Mouse (Mus musculus): ENCODE data around the gene Pum2. TPM values are rescaled to one million over a fixed set of nuclear protein-coding genes. Genes with fewer than 3 reads are reported as not detected.
A peak's percentile ranks its signal among the peaks of the same experiment; 100 is the strongest.
"Not testable (repeated sequence)": the region's sequence is repeated elsewhere in the genome, so short reads cannot be mapped to it uniquely, and the experiment has no call there.

The Pum2 gene
- polyA plus RNA-seq, 1 experiment from 2014 or later: 42.1 TPM

GRCm38 (mm10) chr12:8676341-8676740, 2.4 kb downstream of the Pum2 start:
- H3K9ac ChIP-seq (ENCODE audit: low read length): peak overlapping the region; percentile 35; the same call in 1 of the 2 replicates

DNA sequence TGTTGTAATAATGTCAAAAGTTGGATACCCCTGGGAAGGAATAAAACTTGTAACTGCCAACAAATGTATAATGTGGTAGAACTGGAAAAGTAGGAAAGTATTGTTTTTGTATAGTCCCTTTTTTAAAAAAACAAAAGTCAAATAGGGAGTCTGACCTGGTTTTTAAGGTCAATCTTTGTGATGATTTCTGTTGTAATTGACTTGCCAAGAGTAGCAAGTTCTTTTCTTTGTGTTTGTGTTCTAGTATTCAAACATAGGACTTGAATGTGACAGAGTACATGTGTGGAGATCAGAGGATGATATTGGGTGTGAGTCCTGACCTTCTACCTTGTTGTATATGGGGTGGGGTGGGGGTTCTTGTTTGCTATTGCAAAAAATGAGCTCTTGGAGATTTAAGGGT, 4.0 kb downstream of the Pum2 start:
- H3K9me3 ChIP-seq (ENCODE audit: control insufficient read depth, low read length): no peaks in the 10 kb centered on the region
- peaks cover 18% of the 10 kb centered on the region for H3K4me1 ChIP-seq (replicated peaks; ENCODE audit: control insufficient read depth, insufficient read depth, low read length)
- no peak overlapping the region for H3K4me3 ChIP-seq (ENCODE audit: low read length)
- no peak overlapping the region for H3K9ac ChIP-seq (ENCODE audit: low read length)
- no peaks in the 10 kb centered on the region for H3K27me3 ChIP-seq (ENCODE audit: control insufficient read depth, insufficient read depth, low read depth, low read length)
- no peak for ATAC-seq (ENCODE audit: low read depth)
- H3K4me2 ChIP-seq (ENCODE audit: low read depth, low read length): no peak overlapping the region
- H3K27ac ChIP-seq (ENCODE audit: low read length): no peak overlapping the region
- 0 out of 2 replicates have a peak, but pooled peaks cover 2% of the 10 kb centered on the region for H3K36me3 ChIP-seq (ENCODE audit: control insufficient read depth, insufficient read depth, low read length)

More at GRCm38 (mm10) chr12:8676341-8676740, 2.4 kb downstream of the Pum2 start:
- Histone ChIP-seq H3K36me3 (ENCODE audit: control insufficient read depth, insufficient read depth, low read length) (0 out of 2 replicates have a peak, but pooled peaks cover 2% of the 10 kb centered on the region), H3K4me3 (ENCODE audit: low read length) (peak overlapping the region; percentile 33; the same call in 1 of the 2 replicates), H3K27me3 (ENCODE audit: control insufficient read depth, insufficient read depth, low read depth, low read length) (no peaks in the 10 kb centered on the region), H3K27ac (ENCODE audit: low read length) (no peak overlapping the region), H3K9me3 (ENCODE audit: control insufficient read depth, low read length) (no peaks in the 10 kb centered on the region), H3K4me2 (ENCODE audit: low read depth, low read length) (peak overlapping the region; percentile 49), H3K4me1 (replicated peaks; ENCODE audit: control insufficient read depth, insufficient read depth, low read length) (peaks cover 18% of the 10 kb centered on the region)
- ATAC-seq (ENCODE audit: low read depth): no peak
- 51% methylated on average over 6 of the region's 6 CpGs for WGBS

- H3K4me1 ChIP-seq (replicated peaks; ENCODE audit: control insufficient read depth, insufficient read depth, low read length): no peaks in the 10 kb centered on the region
- H3K9me3 ChIP-seq (ENCODE audit: control insufficient read depth, low read length): no peaks in the 10 kb centered on the region
- H3K27ac ChIP-seq (ENCODE audit: low read length): no peak overlapping the region
- H3K9ac ChIP-seq (ENCODE audit: low read length): no peak overlapping the region
- no peak overlapping the region for H3K4me3 ChIP-seq (ENCODE audit: low read length)
- 80% methylated on average over 1 of the region's 1 CpGs for WGBS
- no peak for ATAC-seq (ENCODE audit: low read depth)
- no peaks in the 10 kb centered on the region for H3K27me3 ChIP-seq (ENCODE audit: control insufficient read depth, insufficient read depth, low read depth, low read length)
- no peak overlapping the region for H3K4me2 ChIP-seq (ENCODE audit: low read depth, low read length)
- 0 out of 2 replicates have a peak, but pooled peaks cover 2% of the 10 kb centered on the region for H3K36me3 ChIP-seq (ENCODE audit: control insufficient read depth, insufficient read depth, low read length)
These were observed 10.3 kb downstream of the Pum2 start for GRCm38 (mm10) chr12:8684200-8684599.

GRCm38 (mm10) chr12:8685036-8685435, 11.1 kb downstream of the Pum2 start:
- no peaks in the 10 kb centered on the region for H3K9me3 ChIP-seq (ENCODE audit: control insufficient read depth, low read length)
- no peak for ATAC-seq (ENCODE audit: low read depth)
- no peaks in the 10 kb centered on the region for H3K27me3 ChIP-seq (ENCODE audit: control insufficient read depth, insufficient read depth, low read depth, low read length)
- no peak overlapping the region for H3K9ac ChIP-seq (ENCODE audit: low read length)
- no peaks in the 10 kb centered on the region for H3K36me3 ChIP-seq (ENCODE audit: control insufficient read depth, insufficient read depth, low read length)
- H3K27ac ChIP-seq (ENCODE audit: low read length): no peak overlapping the region
- H3K4me2 ChIP-seq (ENCODE audit: low read depth, low read length): no peak overlapping the region
- WGBS: 90% methylated on average over 3 of the region's 3 CpGs
- no peaks in the 10 kb centered on the region for H3K4me1 ChIP-seq (replicated peaks; ENCODE audit: control insufficient read depth, insufficient read depth, low read length)
- no peak overlapping the region for H3K4me3 ChIP-seq (ENCODE audit: low read length)

GRCm38 (mm10) chr12:8689882-8690281, 15.9 kb downstream of the Pum2 start:
- not testable (repeated sequence) for ATAC-seq (ENCODE audit: low read depth); H3K36me3 ChIP-seq (ENCODE audit: control insufficient read depth, insufficient read depth, low read length); H3K9me3 ChIP-seq (ENCODE audit: control insufficient read depth, low read length); H3K4me1 ChIP-seq (replicated peaks; ENCODE audit: control insufficient read depth, insufficient read depth, low read length); H3K4me3 ChIP-seq (ENCODE audit: low read length); H3K27ac ChIP-seq (ENCODE audit: low read length); H3K4me2 ChIP-seq (ENCODE audit: low read depth, low read length); H3K27me3 ChIP-seq (ENCODE audit: control insufficient read depth, insufficient read depth, low read depth, low read length); H3K9ac ChIP-seq (ENCODE audit: low read length)
- WGBS: 93% methylated on average over 3 of the region's 3 CpGs

GRCm38 (mm10) chr12:8698895-8699294, 25.0 kb downstream of the Pum2 start:
- Histone ChIP-seq H3K4me1 (replicated peaks; ENCODE audit: control insufficient read depth, insufficient read depth, low read length) (no peaks in the 10 kb centered on the region), H3K9me3 (ENCODE audit: control insufficient read depth, low read length) (no peaks in the 10 kb centered on the region), H3K4me2 (ENCODE audit: low read depth, low read length) (no peak overlapping the region), H3K27ac (ENCODE audit: low read length) (no peak overlapping the region), H3K27me3 (ENCODE audit: control insufficient read depth, insufficient read depth, low read depth, low read length) (no peaks in the 10 kb centered on the region), H3K36me3 (ENCODE audit: control insufficient read depth, insufficient read depth, low read length) (peaks cover 3% of the 10 kb centered on the region; the same call in 1 of the 2 replicates), H3K9ac (ENCODE audit: low read length) (no peak overlapping the region), H3K4me3 (ENCODE audit: low read length) (no peak overlapping the region)
- WGBS: 59% methylated on average over 2 of the region's 2 CpGs
- ATAC-seq (ENCODE audit: low read depth): no peak

- H3K9ac ChIP-seq (ENCODE audit: low read length): no peak overlapping the region
- no peaks in the 10 kb centered on the region for H3K4me1 ChIP-seq (replicated peaks; ENCODE audit: control insufficient read depth, insufficient read depth, low read length)
- no peaks in the 10 kb centered on the region for H3K27me3 ChIP-seq (ENCODE audit: control insufficient read depth, insufficient read depth, low read depth, low read length)
- no peak overlapping the region for H3K27ac ChIP-seq (ENCODE audit: low read length)
- no peaks in the 10 kb centered on the region for H3K9me3 ChIP-seq (ENCODE audit: control insufficient read depth, low read length)
- no peak overlapping the region for H3K4me3 ChIP-seq (ENCODE audit: low read length)
- ATAC-seq (ENCODE audit: low read depth): no peak
- no peak overlapping the region for H3K4me2 ChIP-seq (ENCODE audit: low read depth, low read length)
- 82% methylated on average over 1 of the region's 1 CpGs for WGBS
- peaks cover 14% of the 10 kb centered on the region for H3K36me3 ChIP-seq (ENCODE audit: control insufficient read depth, insufficient read depth, low read length)
These were observed 30.1 kb downstream of the Pum2 start for GRCm38 (mm10) chr12:8703988-8704387.

DNA sequence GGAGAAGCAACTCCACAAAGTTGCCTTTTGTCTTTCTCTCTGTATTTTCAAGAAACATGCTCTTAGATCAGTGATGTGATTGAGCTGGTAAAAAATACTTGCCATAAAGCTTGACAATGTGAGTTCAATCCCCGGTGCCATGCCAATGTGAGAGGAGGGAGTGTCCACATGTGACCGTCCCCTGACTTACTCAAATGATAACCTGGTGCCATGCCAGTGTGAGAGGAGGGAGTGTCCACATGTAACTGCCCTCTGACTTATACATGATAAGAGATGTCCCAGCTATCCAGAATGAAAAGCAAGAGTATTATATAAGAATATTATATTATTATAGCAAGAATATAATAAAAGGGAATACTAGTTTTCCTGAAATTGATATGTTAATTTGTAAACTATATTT, 34.9 kb downstream of the Pum2 start:
- Histone ChIP-seq H3K36me3 (ENCODE audit: control insufficient read depth, insufficient read depth, low read length) (peaks cover 19% of the 10 kb centered on the region), H3K4me3 (ENCODE audit: low read length) (no peak overlapping the region), H3K27ac (ENCODE audit: low read length) (no peak overlapping the region), H3K9ac (ENCODE audit: low read length) (no peak overlapping the region), H3K27me3 (ENCODE audit: control insufficient read depth, insufficient read depth, low read depth, low read length) (no peaks in the 10 kb centered on the region), H3K4me1 (replicated peaks; ENCODE audit: control insufficient read depth, insufficient read depth, low read length) (no peaks in the 10 kb centered on the region), H3K9me3 (ENCODE audit: control insufficient read depth, low read length) (no peaks in the 10 kb centered on the region), H3K4me2 (ENCODE audit: low read depth, low read length) (no peak overlapping the region)
- 78% methylated on average over 2 of the region's 2 CpGs for WGBS
- no peak for ATAC-seq (ENCODE audit: low read depth)

- H3K9me3 ChIP-seq (ENCODE audit: control insufficient read depth, low read length): no peaks in the 10 kb centered on the region
- no peaks in the 10 kb centered on the region for H3K27me3 ChIP-seq (ENCODE audit: control insufficient read depth, insufficient read depth, low read depth, low read length)
- H3K9ac ChIP-seq (ENCODE audit: low read length): no peak overlapping the region
- 70% methylated on average over 2 of the region's 2 CpGs for WGBS
- H3K36me3 ChIP-seq (ENCODE audit: control insufficient read depth, insufficient read depth, low read length): peaks cover 19% of the 10 kb centered on the region
- no peak for ATAC-seq (ENCODE audit: low read depth)
- H3K4me2 ChIP-seq (ENCODE audit: low read depth, low read length): no peak overlapping the region
- no peak overlapping the region for H3K27ac ChIP-seq (ENCODE audit: low read length)
- H3K4me1 ChIP-seq (replicated peaks; ENCODE audit: control insufficient read depth, insufficient read depth, low read length): no peaks in the 10 kb centered on the region
- H3K4me3 ChIP-seq (ENCODE audit: low read length): no peak overlapping the region
These were observed 38.7 kb downstream of the Pum2 start for GRCm38 (mm10) chr12:8712665-8713064.

GRCm38 (mm10) chr12:8716093-8716492, 42.2 kb downstream of the Pum2 start:
- WGBS: 76% methylated on average over 1 of the region's 1 CpGs
- peaks cover 13% of the 10 kb centered on the region; the same call in 1 of the 2 replicates for H3K36me3 ChIP-seq (ENCODE audit: control insufficient read depth, insufficient read depth, low read length)
- no peak for ATAC-seq (ENCODE audit: low read depth)

More at GRCm38 (mm10) chr12:8716093-8716492, 42.2 kb downstream of the Pum2 start:
- Histone ChIP-seq H3K27me3 (ENCODE audit: control insufficient read depth, insufficient read depth, low read depth, low read length) (no peaks in the 10 kb centered on the region), H3K4me3 (ENCODE audit: low read length) (no peak overlapping the region), H3K27ac (ENCODE audit: low read length) (no peak overlapping the region), H3K9me3 (ENCODE audit: control insufficient read depth, low read length) (no peaks in the 10 kb centered on the region), H3K4me1 (replicated peaks; ENCODE audit: control insufficient read depth, insufficient read depth, low read length) (no peaks in the 10 kb centered on the region), H3K4me2 (ENCODE audit: low read depth, low read length) (no peak overlapping the region), H3K9ac (ENCODE audit: low read length) (no peak overlapping the region)

Measured in lung, embryonic 16.5 days (tissue).